Mouse (Mus musculus) right cerebral cortex, postnatal 4 days (tissue): Measurements from ENCODE around the gene Mif.
"Not testable (repeated sequence)": the region's sequence is repeated elsewhere in the genome, so short reads cannot be mapped to it uniquely, and the experiment has no call there.

Source experiments
- DNase-seq: peaks from one replicate; pipeline ENCODE4 v3.0.0-alpha.2; 2022

Gene Mif

GRCm38 (mm10) chr10:75859786-75860470 is at the start of gene Mif:
TSS of gene Mif (minus strand) at chr10:75860240.
- DNase-seq: peak; percentile 77

- no peak for DNase-seq
Observed at GRCm38 (mm10) chr10:75906882-75907281, 46.8 kb upstream of the Mif start.

- no peak for DNase-seq
Observed at GRCm38 (mm10) chr10:75904391-75904790, 44.4 kb upstream of the Mif start.

- DNase-seq: no peak
Observed at GRCm38 (mm10) chr10:75898846-75899245, 38.8 kb upstream of the Mif start.

- DNase-seq: no peak
Observed at GRCm38 (mm10) chr10:75898039-75898564, 38.1 kb upstream of the Mif start.

- DNase-seq: peak; percentile 89
Observed at GRCm38 (mm10) chr10:75897373-75897772, 37.3 kb upstream of the Mif start.

GRCm38 (mm10) chr10:75896208-75896607 is 36.2 kb upstream of the Mif start:
- no peak for DNase-seq

- no peak for DNase-seq
Observed at GRCm38 (mm10) chr10:75895730-75896129, 35.7 kb upstream of the Mif start.

GRCm38 (mm10) chr10:75894601-75895000 is 34.6 kb upstream of the Mif start:
- DNase-seq: no peak

GRCm38 (mm10) chr10:75893089-75893750 is 33.2 kb upstream of the Mif start, which contains the start of gene Derl3:
TSS of gene Derl3 (plus strand) at chr10:75893413.
- peak; percentile 93 for DNase-seq

GRCm38 (mm10) chr10:75889406-75890153 is 29.5 kb upstream of the Mif start:
- no peak for DNase-seq

GRCm38 (mm10) chr10:75887504-75887903 is 27.5 kb upstream of the Mif start:
- DNase-seq: not testable (repeated sequence)

- no peak for DNase-seq
Observed at GRCm38 (mm10) chr10:75884742-75885141, 24.7 kb upstream of the Mif start.

- peak; percentile 70 for DNase-seq
Observed at GRCm38 (mm10) chr10:75883232-75883552, 23.2 kb upstream of the Mif start.

- DNase-seq: no peak
Observed at GRCm38 (mm10) chr10:75882433-75883231, 22.6 kb upstream of the Mif start.

- no peak for DNase-seq
Observed at GRCm38 (mm10) chr10:75881578-75882432, 21.8 kb upstream of the Mif start.

- no peak for DNase-seq
Observed at GRCm38 (mm10) chr10:75880771-75881577, 20.9 kb upstream of the Mif start.

GRCm38 (mm10) chr10:75880351-75880750 is 20.3 kb upstream of the Mif start:
- DNase-seq: no peak

- no peak for DNase-seq
Observed at GRCm38 (mm10) chr10:75878836-75879235, 18.8 kb upstream of the Mif start.

GRCm38 (mm10) chr10:75873543-75874170 is 13.6 kb upstream of the Mif start:
- no peak for DNase-seq
